Mouse (Mus musculus): ENCODE results near the gene Lrig1. TPM values are rescaled to one million over a fixed set of nuclear protein-coding genes. Genes with fewer than 3 reads are reported as not detected.

Gene Lrig1
- 10.8 and 13.8 TPM in 2 replicates for polyA plus RNA-seq (2012; rRNA removed)

GRCm38 (mm10) chr6:94700067-94700491, at the start of gene Lrig1:
Gene Lrig1, minus strand, starts transcription at chr6:94700158.
- peak; percentile 92 for DNase-seq (ENCODE audit: low spot score)

- no peak for DNase-seq (ENCODE audit: low spot score)
Measured at GRCm38 (mm10) chr6:94749626-94750025, 49.7 kb upstream of the Lrig1 start.

DNA sequence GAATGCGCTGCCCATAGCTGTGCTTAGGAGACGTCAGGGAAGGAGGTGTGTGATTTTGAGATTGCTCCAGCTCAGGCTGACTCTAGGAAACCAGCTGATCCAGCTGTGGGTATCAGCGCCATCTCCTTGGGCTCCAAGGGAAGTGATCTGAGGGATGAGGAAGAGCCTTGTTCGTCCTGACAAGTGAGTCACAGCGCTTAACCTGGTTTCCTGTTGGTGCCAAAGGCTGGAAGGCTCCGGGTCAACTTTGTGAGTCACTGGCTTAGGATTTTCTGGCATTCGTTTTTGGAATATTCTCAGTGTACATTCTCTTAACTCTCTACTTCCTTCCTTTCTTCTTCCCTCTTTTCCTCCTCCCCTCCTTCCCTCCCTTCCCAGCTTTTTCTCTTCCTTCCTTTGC, 48.4 kb upstream of the Lrig1 start:
- DNase-seq (ENCODE audit: low spot score): no peak

DNA sequence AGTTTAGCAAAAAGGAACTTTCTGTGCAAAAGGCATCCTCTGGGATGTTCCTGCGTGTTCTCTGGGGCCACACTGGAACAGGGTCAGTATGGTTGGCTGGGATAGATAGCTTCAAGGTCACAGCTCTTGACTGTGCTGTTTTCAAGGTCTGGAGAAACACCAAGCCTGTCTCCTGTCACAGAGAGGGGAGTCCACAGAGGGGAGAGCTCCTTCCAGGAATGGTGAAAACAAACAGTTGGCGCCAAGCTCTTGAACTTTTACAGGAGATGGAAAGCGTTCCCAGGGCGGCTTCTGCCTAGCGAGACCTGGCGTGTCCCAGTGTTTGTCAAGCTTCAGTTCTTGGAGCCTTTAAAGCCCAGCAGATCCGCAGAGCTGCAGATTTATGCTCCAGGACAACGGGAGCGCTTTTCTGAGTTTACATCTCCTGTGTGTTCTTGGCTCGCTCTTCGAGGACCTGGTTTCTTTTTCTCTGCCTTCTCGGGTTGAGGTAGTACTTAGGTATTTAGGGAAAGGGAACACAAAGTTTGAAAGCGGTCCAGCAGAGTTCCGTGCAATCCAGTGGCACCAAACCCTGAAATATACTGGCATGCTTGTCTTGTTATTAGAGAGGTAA, 40.3 kb upstream of the Lrig1 start:
- DNase-seq (ENCODE audit: low spot score): no peak

GRCm38 (mm10) chr6:94738647-94739046, 38.7 kb upstream of the Lrig1 start:
- no peak for DNase-seq (ENCODE audit: low spot score)

GRCm38 (mm10) chr6:94733878-94734277, 33.9 kb upstream of the Lrig1 start:
- DNase-seq (ENCODE audit: low spot score): no peak

DNA sequence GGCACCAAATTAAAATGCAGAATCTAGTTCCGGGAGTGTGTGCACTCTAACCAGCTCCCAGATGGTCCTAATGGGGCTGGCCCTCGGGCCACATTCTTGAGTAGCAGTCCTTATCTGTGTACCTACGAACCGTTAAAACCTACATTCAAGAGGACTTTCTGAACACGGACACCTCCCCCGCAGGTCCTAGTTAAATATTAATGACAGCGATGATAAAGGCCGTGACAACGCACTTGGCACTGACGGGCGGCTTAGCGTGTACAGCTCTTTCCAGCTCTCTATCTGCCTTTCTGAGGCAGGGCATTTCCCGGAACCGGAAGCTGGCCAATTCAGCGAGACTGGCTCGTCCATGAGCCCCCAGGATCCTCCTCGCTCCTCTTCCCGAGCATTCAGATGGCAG, 29.9 kb upstream of the Lrig1 start:
- DNase-seq (ENCODE audit: low spot score): no peak

GRCm38 (mm10) chr6:94729132-94729531, 29.2 kb upstream of the Lrig1 start:
- DNase-seq (ENCODE audit: low spot score): no peak

DNA sequence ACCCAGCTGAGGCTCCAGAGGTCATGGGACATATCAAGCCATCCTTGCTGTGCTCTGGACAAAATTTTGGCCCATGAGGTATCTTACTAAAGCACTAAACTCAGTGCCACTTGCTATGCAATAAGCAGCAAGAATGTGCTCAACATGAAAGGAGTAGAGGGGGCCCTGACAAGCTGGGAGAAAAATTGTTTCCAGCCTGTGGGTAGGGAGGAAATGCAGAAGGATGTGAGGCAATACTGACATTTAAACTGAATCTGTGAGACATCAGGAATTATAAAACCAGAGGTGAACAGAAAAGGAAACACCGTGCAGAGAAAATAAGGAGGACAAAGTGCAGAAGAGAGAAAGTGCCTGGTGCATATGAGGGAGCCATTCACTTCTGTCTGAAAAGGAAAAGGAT, 24.7 kb upstream of the Lrig1 start:
- no peak for DNase-seq (ENCODE audit: low spot score)

- DNase-seq (ENCODE audit: low spot score): no peak
Measured at GRCm38 (mm10) chr6:94718607-94719346, 18.8 kb upstream of the Lrig1 start.

- no peak for DNase-seq (ENCODE audit: low spot score)
Measured at GRCm38 (mm10) chr6:94717705-94718489, 17.9 kb upstream of the Lrig1 start.

DNA sequence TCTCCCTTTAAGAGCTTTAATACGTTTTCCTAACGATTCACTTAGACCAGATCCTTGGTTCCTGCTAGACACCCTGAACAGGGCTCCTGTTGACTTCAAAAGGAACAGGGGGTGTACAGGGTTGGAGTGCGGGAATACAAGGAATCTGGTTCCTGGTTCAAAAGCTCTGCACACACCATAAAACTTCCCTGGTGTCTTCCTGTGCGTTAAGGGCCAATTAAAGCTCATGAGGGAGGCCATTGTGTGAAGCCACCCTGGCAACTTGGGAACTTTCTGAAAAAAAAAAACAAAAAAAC, 15.6 kb upstream of the Lrig1 start:
- DNase-seq (ENCODE audit: low spot score): no peak

GRCm38 (mm10) chr6:94714815-94715644, 15.1 kb upstream of the Lrig1 start:
- DNase-seq (ENCODE audit: low spot score): no peak

DNA sequence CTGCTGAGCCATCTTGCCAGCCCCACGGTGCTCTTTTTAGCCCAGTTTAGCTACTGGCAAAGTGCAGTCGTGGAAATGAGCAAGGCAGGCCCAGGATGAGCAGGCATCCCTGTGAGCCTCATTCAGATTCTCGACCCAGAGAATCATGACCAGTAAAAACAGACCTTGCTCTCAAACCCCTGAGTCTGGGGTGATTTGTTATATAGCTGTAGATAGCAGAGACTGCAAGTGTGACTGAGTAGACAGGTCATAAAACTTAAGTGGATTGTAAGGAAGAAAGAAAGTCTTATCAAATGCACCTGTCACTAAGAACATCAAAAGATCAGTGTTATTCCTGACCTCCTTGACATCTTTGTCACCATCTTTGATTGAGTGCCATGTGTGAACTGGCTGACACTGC, 9.9 kb upstream of the Lrig1 start:
- DNase-seq (ENCODE audit: low spot score): no peak

- DNase-seq (ENCODE audit: low spot score): no peak
Measured at GRCm38 (mm10) chr6:94709150-94709549, 9.2 kb upstream of the Lrig1 start.

DNA sequence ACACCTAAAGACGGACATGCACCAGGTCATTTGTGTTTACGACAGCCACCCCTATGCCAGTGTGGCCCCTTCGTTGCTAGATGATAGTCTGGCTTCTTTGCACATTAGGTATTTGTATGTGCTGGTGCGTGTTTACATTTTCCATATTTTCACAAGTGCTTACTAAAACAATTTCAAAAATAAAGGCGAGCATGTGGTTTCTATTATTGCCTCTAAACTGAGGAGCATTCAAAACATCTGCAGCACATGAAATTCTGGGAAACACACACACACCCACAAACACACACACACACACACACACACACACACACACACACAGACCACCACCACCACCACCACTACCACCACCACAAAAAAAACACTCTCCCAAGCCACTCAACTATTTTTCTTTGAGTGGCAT, 7.3 kb upstream of the Lrig1 start:
- DNase-seq (ENCODE audit: low spot score): no peak

GRCm38 (mm10) chr6:94705931-94706330, 6.0 kb upstream of the Lrig1 start:
- no peak for DNase-seq (ENCODE audit: low spot score)

DNA sequence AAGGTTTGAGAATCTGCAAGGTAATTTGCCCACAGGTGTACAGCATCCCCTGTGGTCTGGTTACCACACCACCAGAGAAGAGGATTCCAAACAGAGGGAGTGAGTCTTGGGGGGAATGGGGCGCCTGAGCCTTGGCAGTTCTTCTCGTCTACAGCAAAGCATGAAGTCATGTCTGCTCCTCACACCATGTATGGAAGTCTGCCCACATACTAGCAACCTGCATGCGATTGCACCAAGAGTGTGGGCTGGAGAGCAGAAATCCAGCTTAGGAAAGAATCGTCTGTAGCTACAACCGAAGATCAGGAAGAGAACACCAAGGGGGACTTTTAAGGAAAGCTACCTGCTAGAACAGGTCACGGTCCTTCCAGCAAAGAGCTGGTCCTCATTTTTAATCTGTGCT, 3.0 kb upstream of the Lrig1 start:
- DNase-seq (ENCODE audit: low spot score): no peak

DNA sequence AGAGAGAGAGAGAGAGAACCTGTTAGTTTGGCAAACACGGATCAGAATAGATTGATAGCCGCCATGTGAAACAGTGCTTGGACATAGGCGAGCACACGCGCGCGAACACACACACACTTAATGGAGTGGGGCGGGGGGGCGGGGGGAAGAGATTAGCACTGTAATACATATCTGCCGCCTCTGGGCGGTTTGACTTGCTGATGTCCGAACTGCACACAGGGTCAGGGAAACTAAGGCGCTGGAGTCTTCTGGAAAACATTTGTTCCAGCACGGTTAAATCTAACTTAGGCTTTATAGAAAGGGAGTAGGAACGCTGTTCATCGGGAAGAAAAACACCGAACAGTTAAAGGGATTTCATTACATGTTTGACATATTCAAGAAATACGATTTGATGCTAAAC, 1.1 kb upstream of the Lrig1 start:
- DNase-seq (ENCODE audit: low spot score): no peak

DNA sequence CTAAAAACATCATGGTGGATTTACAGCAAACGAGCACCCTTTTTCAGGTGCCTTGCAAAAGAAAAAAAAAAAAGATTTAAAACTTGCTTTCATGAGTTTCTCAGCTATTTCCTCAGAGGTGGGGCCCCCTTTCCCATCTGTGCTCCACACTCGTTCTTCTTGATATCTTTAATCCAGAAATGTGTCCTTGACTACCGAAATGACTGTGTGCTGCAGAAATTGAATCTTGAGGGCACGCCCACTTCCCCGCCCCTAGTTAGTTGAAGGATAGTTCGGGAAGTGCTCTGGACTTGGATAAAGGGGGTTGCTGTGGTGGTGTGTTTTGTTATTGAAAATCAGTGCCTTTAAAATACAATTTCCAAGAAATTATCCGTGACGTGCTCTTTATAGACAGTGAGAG, 654 bp upstream of the Lrig1 start:
- no peak for DNase-seq (ENCODE audit: low spot score)

DNA sequence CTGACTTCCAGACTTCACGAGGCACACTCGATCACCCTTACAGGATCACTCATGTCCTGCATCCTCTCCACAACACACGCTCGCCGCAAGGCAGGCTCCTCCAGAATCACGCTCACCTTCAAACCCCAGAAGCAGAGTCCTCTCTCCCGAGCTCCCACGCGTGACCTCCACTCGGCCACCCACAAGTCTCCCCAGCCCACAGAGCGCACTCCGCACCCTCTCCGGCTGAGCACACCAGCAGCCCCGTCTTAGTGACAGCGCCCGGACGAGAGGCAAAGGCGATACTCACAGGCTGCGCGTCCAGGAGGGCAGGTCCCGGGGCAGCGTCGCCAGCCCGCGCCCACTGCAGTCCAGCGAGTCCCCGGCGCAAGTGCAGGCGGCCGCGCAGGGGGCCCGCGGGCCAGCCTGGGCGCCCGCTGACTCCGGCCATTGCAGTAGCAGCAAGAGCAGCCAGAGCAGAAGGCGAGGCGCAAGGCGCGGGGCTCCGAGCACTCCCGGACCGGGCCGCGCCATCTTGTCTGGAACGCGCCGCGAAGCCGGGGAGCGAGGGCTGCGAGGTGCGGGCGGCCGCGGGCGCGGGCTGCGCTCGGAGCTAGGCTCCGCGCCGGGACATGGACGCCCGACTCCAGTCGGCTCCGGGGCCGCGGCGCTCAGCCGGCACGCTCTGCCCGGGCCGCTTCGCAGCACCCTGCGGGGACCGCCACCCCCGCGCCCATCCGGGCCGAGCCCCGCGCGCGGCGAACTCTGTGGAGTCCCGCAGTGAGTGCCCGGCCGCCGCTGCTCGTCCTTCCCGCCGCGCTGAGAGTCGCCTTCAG, 578 bp downstream of the Lrig1 start:
- peak; percentile 52 for DNase-seq (ENCODE audit: low spot score)
